Mouse (Mus musculus) limb, embryonic 12.5 days (tissue): ENCODE results near the gene Hagh. TPM values are rescaled to one million over a fixed set of nuclear protein-coding genes. Genes with fewer than 3 reads are reported as not detected.

Experiments
- ATAC-seq: fragments of 200-750 bp; cut with Nextera tagmentation; 2 replicates; pipeline ENCODE4 v1.8.0; 2017; ENCODE audit warnings: low read depth, moderate TSS enrichment; ENCODE audit not compliant: insufficient number of reproducible peaks, insufficient read depth, low FRiP score, low TSS enrichment
- H3K27ac ChIP-seq: fragments of 300-500 bp; sonication (generic); 2 replicates; pipeline ENCODE4 v1.5.1; 2016; ENCODE audit warnings: mild to moderate bottlenecking, moderate library complexity
- H3K27me3 ChIP-seq: fragments of 300-500 bp; sonication (generic); 2 replicates; pipeline ENCODE4 v1.6.1; 2016; ENCODE audit warnings: mild to moderate bottlenecking, moderate library complexity
- H3K36me3 ChIP-seq: fragments of 300-500 bp; sonication (generic); 2 replicates; pipeline ENCODE4 v1.6.1; 2016; ENCODE audit warnings: mild to moderate bottlenecking, moderate library complexity
- H3K4me1 ChIP-seq: fragments of 300-500 bp; sonication (generic); replicated peaks from 2 replicates; pipeline ENCODE4 v1.6.1; 2016
- H3K4me2 ChIP-seq: fragments of 300-500 bp; sonication (generic); 2 replicates; pipeline ENCODE4 v1.6.1; 2016; ENCODE audit warnings: mild to moderate bottlenecking, moderate library complexity
- H3K4me3 ChIP-seq: fragments of 300-500 bp; sonication (generic); replicated peaks from 2 replicates; pipeline ENCODE4 v1.5.1; 2016; ENCODE audit warnings: mild to moderate bottlenecking
- H3K9ac ChIP-seq: fragments of 300-500 bp; sonication (generic); replicated peaks from 2 replicates; pipeline ENCODE4 v1.6.1; 2016; ENCODE audit warnings: mild to moderate bottlenecking, moderate library complexity
- H3K9me3 ChIP-seq: fragments of 300-500 bp; sonication (generic); 2 replicates; pipeline ENCODE4 v1.6.1; 2016; ENCODE audit warnings: mild to moderate bottlenecking, moderate library complexity
- WGBS: fragments of 180-500 bp; shearing (Covaris S2); methylation state at CpG from one replicate; pipeline ENCODE4 v1.1.7; 2016; 5-methylcytosine and 5-hydroxymethylcytosine counted together
- polyA plus RNA-seq: library from polyadenylated mRNA; unstranded; fragments of >200 nt; fragmentation: Nextera tagmentation; extraction: Ambion mirVana; gene quantifications from 2 replicates; pipeline ENCODE4 v1.2.1, GENCODE M21; 2016

Gene Hagh
- polyA plus RNA-seq = 26.3 and 27.6 TPM in 2 replicates

DNA sequence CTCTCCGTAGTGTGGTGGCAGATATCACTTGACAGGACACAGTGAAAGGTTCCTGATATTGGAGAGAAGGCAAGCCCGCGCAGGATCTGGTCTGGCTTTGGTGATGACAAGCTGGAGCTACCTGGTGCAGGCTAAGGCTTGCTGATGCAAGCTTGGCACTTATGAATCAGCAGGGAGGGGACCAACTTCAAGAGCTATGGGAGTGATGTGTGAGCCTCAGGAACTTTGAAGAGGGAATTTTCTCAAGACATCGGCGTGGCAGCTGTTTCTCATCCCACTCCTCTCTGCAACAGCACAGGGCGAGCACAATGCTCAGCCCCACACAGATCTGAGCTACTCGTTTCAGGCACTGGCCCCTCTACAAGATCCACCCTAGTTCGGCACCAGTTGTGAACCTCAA, at the start of gene Hagh:
TSS of gene Hagh (plus strand) at position 302 of the 400 bp plus-strand sequence.
- Histone ChIP-seq H3K4me3 (no peak within 1 kb of the TSS), H3K9me3 (no peaks in the 10 kb centered on the region), H3K4me2 (no peak within 1 kb of the TSS), H3K36me3 (no peaks in the 10 kb centered on the region), H3K9ac (no peak within 1 kb of the TSS), H3K27me3 (peaks cover 22% of the 10 kb centered on the region), H3K4me1 (no peaks in the 10 kb centered on the region), H3K27ac (no peak within 1 kb of the TSS)
- ATAC-seq = no peak
- WGBS = 63% methylated on average over 8 of the region's 8 CpGs

DNA sequence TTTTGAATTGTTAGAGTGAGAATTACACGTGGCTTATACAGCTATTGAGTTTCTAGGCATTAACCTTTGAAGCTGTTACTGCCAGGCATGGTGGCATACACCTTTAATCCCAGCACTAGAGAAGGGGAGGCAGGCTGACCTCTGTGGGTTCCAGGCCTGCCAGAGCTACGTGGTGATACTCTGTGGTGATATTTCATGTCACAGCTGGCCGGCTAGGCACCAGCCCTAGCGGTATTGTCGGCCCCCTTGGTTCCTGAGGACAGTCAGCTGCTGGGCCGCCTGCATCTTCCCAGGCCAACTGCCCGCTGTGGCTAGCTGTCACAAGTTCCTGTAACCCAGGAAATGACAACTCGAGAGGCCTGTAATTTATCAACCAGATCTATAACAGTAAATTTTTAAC, 47.8 kb upstream of the Hagh start:
- no peak overlapping the region for H3K4me3 ChIP-seq
- H3K9me3 ChIP-seq = no peaks in the 10 kb centered on the region
- no peak overlapping the region for H3K9ac ChIP-seq
- H3K4me1 ChIP-seq = no peaks in the 10 kb centered on the region
- 64% methylated on average over 8 of the region's 8 CpGs for WGBS
- no peak overlapping the region for H3K4me2 ChIP-seq
- H3K36me3 ChIP-seq = no peaks in the 10 kb centered on the region
- no peak for ATAC-seq
- H3K27me3 ChIP-seq = peaks cover 7% of the 10 kb centered on the region; the same call in 1 of the 2 replicates
- H3K27ac ChIP-seq = no peak overlapping the region

DNA sequence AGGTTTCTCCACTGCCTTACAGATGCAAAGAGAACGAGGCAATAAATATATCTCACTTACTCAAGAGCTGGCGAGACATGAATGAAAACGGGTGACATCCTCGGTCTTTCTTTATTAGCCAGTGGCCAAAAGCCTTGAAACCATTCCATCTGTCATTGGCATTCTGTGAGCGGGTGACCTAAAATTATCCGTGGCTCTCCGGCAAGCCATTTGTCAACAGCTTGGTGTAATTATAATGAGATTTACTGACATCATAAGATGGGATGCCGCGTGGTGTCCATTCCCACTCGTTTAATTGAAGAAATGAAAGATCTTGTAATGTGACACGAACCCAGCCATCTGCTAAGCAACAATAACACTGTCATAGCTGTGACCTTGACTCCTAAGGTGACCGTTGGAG, 45.2 kb upstream of the Hagh start:
- Histone ChIP-seq H3K4me1 (no peaks in the 10 kb centered on the region), H3K9ac (no peak overlapping the region), H3K4me3 (no peak overlapping the region), H3K4me2 (no peak overlapping the region), H3K27ac (no peak overlapping the region), H3K36me3 (no peaks in the 10 kb centered on the region), H3K27me3 (peaks cover 8% of the 10 kb centered on the region; the same call in 1 of the 2 replicates), H3K9me3 (no peaks in the 10 kb centered on the region)
- no peak for ATAC-seq
- WGBS = 63% methylated on average over 12 of the region's 12 CpGs

DNA sequence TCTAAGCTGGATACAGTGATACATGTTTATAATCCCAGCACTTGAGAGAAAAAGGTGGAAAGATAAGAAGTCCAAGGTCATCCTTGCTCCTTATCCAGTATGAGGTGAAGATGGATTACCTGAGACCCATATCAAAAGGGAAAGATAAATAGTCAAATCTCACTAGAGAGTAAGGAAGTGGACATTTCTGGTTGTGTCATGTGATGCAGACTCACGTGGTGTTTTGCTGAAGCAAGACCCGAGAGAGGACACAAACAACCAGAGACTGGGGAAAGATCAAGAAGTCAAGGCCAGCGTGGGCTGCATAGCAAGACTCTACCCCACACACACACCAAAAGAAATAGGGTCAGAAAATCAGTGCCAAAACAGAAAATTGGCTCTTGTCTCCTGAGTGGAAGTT, 43.0 kb upstream of the Hagh start:
- ATAC-seq = no peak
- no peaks in the 10 kb centered on the region for H3K36me3 ChIP-seq
- H3K27ac ChIP-seq = no peak overlapping the region
- no peak overlapping the region for H3K9ac ChIP-seq
- no peak overlapping the region for H3K4me2 ChIP-seq
- H3K9me3 ChIP-seq = no peaks in the 10 kb centered on the region
- H3K27me3 ChIP-seq = peaks cover 3% of the 10 kb centered on the region; the same call in 1 of the 2 replicates
- H3K4me3 ChIP-seq = no peak overlapping the region
- no peaks in the 10 kb centered on the region for H3K4me1 ChIP-seq
- 74% methylated on average over 3 of the region's 3 CpGs for WGBS

DNA sequence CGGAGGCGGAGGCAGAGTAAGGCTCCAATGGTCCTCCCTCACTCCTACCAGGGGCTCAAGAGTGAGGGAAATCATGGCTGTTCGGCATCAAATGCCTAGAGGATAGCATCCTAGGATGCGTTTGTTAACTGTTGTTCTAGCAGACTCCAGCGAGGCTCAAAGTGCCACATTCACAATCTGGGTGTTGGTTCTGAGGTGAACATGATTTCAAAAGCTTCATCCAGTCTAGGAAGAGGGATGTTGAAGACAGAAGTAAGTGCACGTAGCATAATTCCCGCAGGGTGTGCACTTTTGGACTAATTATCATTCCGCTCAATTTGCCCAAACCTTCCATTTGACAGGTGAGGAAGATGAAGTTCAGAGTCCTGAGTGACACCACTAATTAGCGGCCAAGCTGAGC, 41.7 kb upstream of the Hagh start:
- H3K9me3 ChIP-seq = no peaks in the 10 kb centered on the region
- H3K27me3 ChIP-seq = peaks cover 3% of the 10 kb centered on the region; the same call in 1 of the 2 replicates
- no peak overlapping the region for H3K4me2 ChIP-seq
- H3K36me3 ChIP-seq = no peaks in the 10 kb centered on the region
- no peaks in the 10 kb centered on the region for H3K4me1 ChIP-seq
- no peak for ATAC-seq
- H3K9ac ChIP-seq = no peak overlapping the region
- H3K27ac ChIP-seq = no peak overlapping the region
- no peak overlapping the region for H3K4me3 ChIP-seq
- WGBS = 66% methylated on average over 9 of the region's 9 CpGs

DNA sequence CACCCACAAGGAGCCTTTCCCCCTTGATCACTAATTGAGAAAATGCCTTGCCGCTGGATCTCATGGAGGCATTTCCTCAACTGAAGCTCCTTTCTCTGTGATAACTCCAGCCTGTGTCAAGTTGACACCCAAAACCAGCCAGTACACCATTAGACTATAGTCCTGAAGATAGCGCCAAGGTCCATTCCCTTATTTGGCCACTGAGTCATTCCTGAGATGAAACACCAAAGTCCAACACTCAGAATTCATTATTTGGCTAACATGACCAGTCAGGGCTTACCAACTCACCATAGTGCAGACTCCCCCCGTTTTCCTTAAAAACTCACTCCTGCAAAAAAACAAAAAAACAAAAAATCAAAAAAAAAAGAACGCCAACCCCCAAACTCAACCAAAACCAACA, 40.5 kb upstream of the Hagh start:
- Histone ChIP-seq H3K27ac (no peak overlapping the region), H3K4me1 (0 out of 2 replicates have a peak, but pooled peaks cover under 1% of the 10 kb centered on the region), H3K9me3 (no peaks in the 10 kb centered on the region), H3K4me2 (no peak overlapping the region), H3K36me3 (no peaks in the 10 kb centered on the region), H3K9ac (no peak overlapping the region), H3K4me3 (no peak overlapping the region), H3K27me3 (peaks cover 8% of the 10 kb centered on the region)
- ATAC-seq = no peak
- 94% methylated on average over 4 of the region's 4 CpGs for WGBS

DNA sequence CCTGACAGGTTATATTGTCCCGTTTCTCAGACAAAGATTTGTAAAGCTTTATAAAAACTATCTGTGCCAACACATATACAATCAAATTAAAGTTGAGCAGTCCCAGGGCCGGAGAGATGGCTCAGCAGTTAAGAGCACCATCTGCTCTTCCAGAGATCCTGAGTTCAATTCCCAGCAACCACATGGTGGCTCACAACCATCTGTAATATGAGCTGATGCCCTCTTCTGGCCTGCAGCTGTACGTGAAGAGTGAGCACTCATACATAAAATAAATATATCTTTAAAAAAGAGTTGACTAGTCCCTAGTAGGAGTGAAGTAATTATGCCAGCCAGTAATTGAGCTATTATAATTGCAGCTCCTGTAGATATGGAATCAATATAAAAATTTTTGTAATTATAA, 39.4 kb upstream of the Hagh start:
- Histone ChIP-seq H3K4me2 (no peak overlapping the region), H3K27ac (no peak overlapping the region), H3K36me3 (no peaks in the 10 kb centered on the region), H3K27me3 (peaks cover 17% of the 10 kb centered on the region), H3K4me1 (0 out of 2 replicates have a peak, but pooled peaks cover 3% of the 10 kb centered on the region), H3K9ac (no peak overlapping the region), H3K4me3 (no peak overlapping the region), H3K9me3 (no peaks in the 10 kb centered on the region)
- 50% methylated on average over 3 of the region's 3 CpGs for WGBS
- ATAC-seq = no peak

DNA sequence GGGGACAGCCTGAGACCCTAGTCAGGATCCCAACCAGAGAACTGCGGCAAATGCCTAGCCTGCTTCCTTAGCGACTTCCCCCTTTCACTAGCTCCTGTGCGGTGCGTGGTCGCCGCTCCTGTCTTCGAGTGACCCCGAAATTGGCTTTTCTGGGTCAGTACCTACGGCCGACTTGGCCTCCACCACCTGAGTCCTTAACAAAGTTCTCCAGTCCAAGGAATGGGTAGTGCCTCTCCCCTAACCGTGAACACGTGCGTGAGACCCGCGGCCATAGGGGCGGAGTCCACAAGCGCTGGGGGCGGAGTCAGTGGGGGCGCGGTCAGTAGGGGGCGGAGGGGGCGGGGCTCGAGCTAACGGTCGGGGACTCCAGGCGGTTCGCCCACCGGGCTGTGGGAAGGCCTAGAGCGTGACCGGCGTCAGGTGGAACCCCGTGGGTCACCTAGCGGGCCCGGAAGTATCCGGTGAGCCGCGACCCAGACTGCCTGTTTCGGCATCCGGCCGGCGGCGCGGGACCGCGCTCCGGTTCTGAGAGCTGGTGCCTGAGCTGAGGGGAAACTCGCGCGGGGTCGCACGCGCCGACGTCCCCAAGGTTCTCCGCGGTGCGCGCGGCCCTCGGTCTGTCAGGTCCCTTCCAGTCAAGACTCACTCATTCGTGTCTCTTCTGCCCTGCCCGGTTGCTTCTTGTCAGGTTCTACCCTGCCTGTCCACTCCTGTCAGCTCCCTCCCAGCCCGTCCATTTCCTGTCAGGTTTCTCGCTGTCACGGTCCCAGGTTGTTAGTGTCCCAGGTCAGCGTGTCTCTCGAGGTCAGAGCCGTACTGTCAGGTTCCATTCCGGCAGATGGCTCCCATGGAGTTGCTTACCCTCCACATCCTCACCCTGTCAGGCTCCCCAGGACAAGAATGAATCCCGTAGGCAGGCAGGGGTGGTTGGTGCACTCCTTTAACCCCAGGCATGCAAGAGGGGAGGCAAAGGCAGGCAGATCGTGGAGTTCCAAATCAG, 35.7 kb upstream of the Hagh start, which contains the start of gene Meiob:
TSS of gene Meiob (plus strand) at position 338 of the 1,000 bp plus-strand sequence.
- peak within 1 kb of the TSS; percentile 69 for H3K9ac ChIP-seq
- 0 out of 2 replicates have a peak, but pooled peaks cover 3% of the 10 kb centered on the region for H3K4me1 ChIP-seq
- H3K27me3 ChIP-seq = peaks cover 41% of the 10 kb centered on the region
- H3K27ac ChIP-seq = no peak within 1 kb of the TSS
- no peaks in the 10 kb centered on the region for H3K36me3 ChIP-seq
- WGBS = under 1% methylated on average over 71 of the region's 71 CpGs
- peak within 1 kb of the TSS; percentile 83 for H3K4me2 ChIP-seq
- H3K4me3 ChIP-seq = peak within 1 kb of the TSS; percentile 70
- ATAC-seq = peak; percentile 84
- no peaks in the 10 kb centered on the region for H3K9me3 ChIP-seq

DNA sequence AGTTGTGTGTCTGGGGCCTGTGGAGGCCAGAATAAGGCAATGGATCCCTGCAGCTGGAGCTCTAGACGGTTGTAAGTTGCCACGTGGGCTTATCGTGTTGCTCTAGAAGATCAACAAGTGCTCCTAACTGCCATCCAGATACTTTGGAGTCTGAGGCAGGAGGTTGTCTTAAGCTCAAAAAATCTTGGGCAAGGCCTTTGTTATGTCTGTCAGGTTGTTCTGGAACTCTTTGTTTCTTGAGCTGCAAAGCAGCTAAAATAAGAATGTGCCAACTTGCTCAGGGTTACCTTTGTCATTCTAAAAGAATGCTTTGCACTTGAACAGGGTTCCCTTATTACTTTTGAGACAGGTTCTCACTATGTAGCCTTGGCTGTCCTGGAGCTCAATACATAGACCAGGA, 28.7 kb upstream of the Hagh start:
- Histone ChIP-seq H3K27me3 (peaks cover 25% of the 10 kb centered on the region), H3K4me2 (no peak overlapping the region), H3K4me3 (no peak overlapping the region), H3K36me3 (no peaks in the 10 kb centered on the region), H3K27ac (no peak overlapping the region), H3K4me1 (no peaks in the 10 kb centered on the region), H3K9me3 (no peaks in the 10 kb centered on the region), H3K9ac (no peak overlapping the region)
- no peak for ATAC-seq
- 71% methylated on average over 3 of the region's 3 CpGs for WGBS

DNA sequence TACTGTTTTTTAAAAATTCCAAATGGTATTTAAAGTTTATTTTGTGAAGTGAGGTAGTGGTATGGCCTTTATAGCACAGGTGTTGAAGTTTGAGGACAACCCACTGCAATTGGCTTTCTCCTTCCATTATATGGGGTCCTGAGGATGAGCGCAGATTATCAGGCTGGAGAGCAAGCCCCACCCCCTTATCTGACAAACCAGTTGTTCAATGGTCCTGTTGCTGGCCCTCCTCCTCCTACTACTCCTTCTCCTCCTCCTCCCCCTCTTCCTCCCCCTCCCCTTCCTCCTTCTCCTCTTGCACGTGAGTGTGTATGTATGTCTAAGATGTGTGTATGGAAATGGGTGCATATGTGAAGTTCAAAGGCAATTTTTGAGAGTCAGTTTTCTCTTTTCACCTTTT, 27.7 kb upstream of the Hagh start:
- Histone ChIP-seq H3K4me1 (no peaks in the 10 kb centered on the region), H3K27me3 (peaks cover 19% of the 10 kb centered on the region), H3K36me3 (no peaks in the 10 kb centered on the region), H3K27ac (no peak overlapping the region), H3K4me3 (no peak overlapping the region), H3K4me2 (no peak overlapping the region), H3K9ac (no peak overlapping the region), H3K9me3 (no peaks in the 10 kb centered on the region)
- no peak for ATAC-seq
- WGBS = 32% methylated on average over 2 of the region's 2 CpGs

DNA sequence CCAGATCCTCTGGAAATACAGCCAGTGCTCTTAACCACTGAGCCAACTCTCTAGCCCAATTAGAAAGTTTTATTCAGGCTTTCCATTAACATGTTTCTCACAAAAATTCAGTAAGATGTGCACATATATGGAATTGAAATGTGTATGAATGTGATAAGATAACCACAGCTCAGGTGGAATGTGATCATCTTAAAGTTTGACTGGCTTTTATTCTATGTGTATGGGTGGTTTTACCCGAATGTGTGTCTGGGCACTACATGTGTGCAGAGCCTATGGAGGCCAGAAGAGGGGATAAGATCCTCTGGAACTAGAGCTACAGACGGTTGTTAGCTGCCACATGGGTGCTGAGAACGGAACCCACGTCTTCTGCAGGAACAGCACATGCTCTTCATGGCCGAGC, 24.7 kb upstream of the Hagh start:
- Histone ChIP-seq H3K36me3 (no peaks in the 10 kb centered on the region), H3K27ac (no peak overlapping the region), H3K9me3 (no peaks in the 10 kb centered on the region), H3K4me3 (no peak overlapping the region), H3K9ac (no peak overlapping the region), H3K27me3 (peaks cover 4% of the 10 kb centered on the region; the same call in 1 of the 2 replicates), H3K4me2 (no peak overlapping the region), H3K4me1 (no peaks in the 10 kb centered on the region)
- ATAC-seq = no peak
- 80% methylated on average over 5 of the region's 5 CpGs for WGBS
